Mouse (Mus musculus) lung, adult 10 weeks (tissue): Measurements from ENCODE around the gene Eci1. TPM values are rescaled to one million over a fixed set of nuclear protein-coding genes. Genes with fewer than 3 reads are reported as not detected.

Experiments
- polyA plus RNA-seq: library from polyadenylated mRNA; stranded (reverse); fragments of 350-450 nt; fragmentation: Illumina TruSeq; extraction: RNeasy Lipid Tissue Mini Kit (QIAGEN cat#74804); gene quantifications from one replicate; pipeline ENCODE4 v1.2.3, GENCODE M21; 2014; ENCODE audit warnings: low read depth, low replicate concordance; ENCODE audit not compliant: insufficient read depth

Eci1 gene
- 68.8 TPM for polyA plus RNA-seq

DNA sequence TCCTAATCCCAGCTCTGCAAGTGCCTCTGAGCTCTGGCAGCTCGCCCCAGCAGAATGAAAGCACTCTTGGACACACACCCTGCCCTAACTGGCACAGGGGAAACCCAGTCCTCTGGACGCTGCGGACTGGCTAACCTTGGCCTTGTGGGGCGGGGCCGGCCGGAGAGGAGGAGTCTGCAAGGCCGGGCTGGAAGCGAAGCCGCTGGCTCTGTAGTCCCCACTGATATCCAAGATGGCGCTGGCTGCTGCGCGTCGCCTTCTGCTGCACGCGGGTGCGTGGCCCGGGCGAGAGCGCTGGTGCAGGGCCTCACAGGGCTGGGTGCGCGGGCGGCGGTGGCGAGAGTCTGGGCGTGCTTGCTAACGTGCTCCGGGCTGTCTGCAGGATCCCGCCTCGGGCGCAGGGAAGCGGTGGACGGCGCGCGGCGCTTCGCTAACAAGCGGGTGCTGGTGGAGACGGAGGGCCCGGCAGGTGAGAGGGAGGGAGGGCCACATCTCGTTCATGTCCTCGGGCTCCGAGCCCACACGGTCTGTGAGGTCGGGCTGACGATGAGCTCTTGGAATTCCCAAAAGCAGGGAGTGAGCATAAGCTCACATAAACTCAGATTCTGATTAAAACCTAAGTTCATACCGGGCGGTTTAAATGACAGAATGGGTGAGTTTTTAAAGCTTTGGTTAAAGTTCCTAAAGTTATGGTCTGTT, at the start of gene Eci1:
TSS of gene Eci1 (plus strand) at position 171 of the 699 bp plus-strand sequence.

DNA sequence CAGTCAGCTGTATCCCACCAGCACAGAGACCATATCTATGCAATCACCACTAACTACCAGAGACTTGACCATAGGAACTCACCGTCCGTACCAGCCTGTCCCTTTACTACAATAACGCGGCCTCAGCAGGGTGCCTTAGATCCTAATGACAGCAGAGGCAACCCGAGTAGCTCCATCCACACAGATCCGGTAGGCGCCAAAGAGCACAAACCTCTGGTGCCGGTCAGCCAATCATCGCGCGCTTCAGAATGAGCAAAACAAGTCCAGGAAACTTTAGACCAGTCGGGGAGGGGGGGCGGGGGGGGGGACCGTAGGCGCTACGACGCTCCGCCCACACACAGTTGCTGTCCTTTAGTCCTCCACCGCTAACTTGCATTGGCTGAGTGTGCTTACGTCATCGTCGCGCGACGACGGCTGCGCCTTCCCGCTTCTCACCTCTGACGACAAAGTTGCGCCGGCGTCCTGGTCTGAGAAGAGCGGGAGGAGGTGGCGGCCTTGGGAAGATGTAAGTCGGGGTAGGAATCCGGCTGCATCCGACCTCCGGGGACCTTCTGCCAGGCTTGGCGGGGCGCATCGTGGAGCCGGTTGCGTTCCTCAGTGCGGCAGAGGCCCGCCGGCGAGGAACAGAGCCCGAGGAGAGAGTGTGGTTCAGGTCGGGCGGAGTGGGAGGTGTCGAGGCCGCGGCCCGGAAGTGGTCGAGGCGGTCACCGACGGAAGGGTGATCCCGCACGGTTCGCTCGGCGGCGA, 12.0 kb upstream of the Eci1 start, which contains the start of gene Rnps1:
TSS of gene Rnps1 (plus strand) at position 336 of the 747 bp plus-strand sequence.

DNA sequence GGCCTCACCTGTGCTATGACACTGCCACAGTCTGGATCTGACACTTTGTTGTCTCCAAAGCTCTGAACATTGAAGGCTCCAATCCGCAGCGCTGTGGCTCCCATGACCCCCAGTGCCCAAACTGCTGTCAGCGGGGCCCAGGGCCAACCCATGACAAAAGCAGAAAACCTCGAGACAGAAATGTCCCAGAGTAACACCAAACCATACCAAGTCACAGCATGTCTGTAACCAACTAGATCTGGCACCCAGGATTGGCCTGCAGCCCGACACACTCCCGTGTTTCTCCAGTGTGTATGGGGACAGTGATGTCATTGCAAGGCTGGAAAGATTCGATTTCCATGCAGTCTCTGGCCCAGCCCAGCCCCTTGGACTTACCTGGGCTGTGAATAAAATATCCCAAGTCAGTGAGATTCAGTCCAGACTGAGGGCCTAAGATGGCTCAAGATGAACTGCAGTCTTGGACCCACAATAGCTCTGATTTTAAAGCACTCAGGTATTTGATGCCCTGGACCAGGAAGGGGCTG, 16.3 kb downstream of the Eci1 start, which contains the start of gene Dnase1l2:
TSS of gene Dnase1l2 (minus strand) at position 474 of the 524 bp plus-strand sequence.

DNA sequence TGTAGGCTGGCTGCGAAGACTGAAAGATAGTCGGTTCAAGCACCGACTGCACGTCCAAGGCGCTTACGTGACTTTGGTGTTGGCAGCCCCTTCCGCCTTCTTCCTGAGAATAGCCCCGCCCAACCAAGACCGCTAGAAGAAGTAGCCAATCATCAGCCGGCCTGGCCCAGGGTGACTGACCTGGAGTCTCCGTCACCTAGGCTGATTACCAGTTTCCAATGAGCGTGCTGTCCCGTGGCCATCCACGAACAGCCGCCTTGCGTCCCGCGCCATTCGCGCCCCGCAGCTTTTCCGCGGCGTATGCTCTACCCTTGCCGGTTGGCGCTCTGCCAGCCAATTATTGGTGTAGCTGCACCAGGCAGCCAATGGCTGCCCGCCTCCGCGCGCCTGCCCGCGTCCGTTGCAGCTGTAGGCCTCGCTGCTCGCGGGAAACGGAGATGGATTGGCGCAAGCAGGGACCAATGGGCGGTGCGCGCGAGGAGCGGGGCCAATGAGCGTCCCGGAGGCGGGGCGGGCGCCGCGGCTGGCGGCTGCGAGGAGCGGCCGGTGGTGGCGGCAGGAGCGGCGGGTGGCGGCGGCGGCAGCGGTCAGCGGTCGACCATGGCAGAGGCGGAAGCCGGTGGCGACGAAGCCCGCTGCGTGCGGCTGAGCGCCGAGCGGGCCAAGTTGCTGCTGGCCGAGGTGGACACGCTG, 43.6 kb downstream of the Eci1 start, which contains the start of the genes E4f1 and Pgp:
TSS of gene E4f1 (minus strand) at position 404 of the 693 bp plus-strand sequence.
TSS of gene Pgp (plus strand) at position 483 of the 693 bp plus-strand sequence.

DNA sequence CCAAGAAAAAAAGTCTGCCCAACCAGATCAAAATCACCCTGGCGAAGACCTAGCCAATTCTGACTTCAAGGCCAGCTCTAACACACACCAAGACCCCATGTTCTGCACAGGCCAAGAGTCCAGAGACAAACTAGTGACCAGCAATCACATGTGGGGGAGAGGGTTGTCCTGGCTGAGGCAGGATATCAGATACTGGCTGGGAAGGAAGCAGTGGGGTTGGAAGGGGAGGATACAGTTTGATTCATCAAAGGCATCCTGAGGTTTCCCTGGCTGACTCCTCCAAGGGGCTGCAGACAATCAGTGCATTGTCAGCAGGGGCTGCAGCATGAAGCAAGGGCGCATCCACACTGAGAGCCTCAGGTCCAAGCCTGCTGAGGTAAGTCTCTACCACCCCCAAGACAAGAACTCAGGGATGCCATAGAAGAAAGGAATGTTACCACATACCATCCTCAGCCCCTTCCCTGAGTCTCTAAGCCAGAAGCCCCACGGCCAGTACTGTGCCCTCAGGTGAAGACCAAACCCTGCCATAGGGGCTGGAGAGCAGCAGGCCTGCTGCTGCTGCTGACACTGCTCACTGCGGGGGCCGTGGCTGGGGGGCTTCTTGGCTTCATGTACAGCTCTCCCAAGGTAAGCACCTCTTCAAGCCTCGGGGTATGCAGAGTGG, 47.3 kb downstream of the Eci1 start, which contains the start of gene Bricd5:
TSS of gene Bricd5 (plus strand) at position 273 of the 664 bp plus-strand sequence.

DNA sequence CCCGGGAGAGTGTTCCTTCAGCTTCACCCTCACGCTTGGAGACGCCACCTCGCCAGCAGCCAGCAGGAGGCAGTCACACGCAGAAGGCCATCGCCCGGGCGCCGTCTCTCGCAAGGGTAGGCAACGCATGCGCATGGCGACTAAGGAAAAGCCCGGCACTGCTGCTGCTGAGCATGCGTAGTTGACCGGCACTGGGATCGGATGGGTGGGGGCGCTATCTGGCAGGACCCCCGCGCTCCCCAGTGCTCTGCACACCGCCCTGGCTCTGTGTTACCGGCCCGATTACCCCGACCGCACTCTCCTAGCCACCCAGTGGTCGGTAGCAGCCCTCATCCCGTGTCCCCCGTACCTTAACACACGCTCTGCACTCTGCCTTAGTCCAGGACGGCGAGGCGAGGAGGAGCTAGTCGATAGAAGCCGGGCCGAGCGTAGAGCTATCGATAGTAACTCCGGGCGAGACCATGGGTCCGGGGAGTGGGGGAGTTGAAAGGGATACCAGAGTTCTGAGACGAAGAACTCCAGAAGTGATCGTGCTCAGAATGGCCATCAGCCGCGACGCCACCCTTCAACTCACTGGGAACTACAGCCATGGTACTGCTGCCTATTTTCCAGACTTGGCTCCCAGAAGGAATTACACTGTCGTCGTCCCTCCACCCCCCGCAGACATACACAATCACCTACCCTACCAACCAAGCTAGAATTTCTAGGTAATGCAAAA, 52.4 kb downstream of the Eci1 start, which contains the start of gene Mlst8:
TSS of gene Mlst8 (minus strand) at position 416 of the 718 bp plus-strand sequence.

DNA sequence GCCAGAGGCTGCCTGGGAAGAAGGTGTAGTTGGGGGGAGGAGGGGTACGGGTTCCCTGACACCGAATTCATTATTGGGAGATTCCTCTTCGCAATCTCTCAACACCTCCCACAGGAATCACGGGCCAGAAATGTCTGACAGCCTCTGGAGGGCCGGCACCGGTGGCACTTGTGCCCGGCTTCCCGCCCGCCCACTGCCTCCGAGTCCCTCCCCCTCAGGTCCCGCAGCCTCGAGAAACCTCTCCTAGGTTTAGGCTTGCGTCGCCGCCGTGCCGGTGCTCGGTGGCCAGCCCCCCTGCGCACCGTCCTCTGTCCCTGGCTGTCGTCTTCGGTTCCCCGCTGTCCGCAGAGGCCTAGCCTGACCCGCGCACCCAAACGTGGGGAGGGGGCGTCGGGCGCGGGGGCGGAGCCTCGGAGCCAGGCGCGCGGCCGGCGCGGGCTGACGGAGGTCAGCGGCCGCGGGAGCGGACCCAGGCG, 61.8 kb downstream of the Eci1 start, which contains the start of gene Caskin1:
TSS of gene Caskin1 (plus strand) at position 416 of the 476 bp plus-strand sequence.

Other genes starting within 250 kb of the Eci1 start
- gene Tbc1d24, start 221.1 kb upstream of the Eci1 start, polyA plus RNA-seq: 2.4 TPM
- gene Ntn3, start 217.1 kb upstream of the Eci1 start, polyA plus RNA-seq: 2.2 TPM
- 5.1 TPM for gene Tedc2, start 205.8 kb upstream of the Eci1 start, polyA plus RNA-seq
- gene Ccnf, start 175.2 kb upstream of the Eci1 start, polyA plus RNA-seq: 0.92 TPM
- 1.2 TPM for gene Abca17, start 75.6 kb upstream of the Eci1 start, polyA plus RNA-seq
- 69.4 TPM for gene Abca3, start 74.7 kb upstream of the Eci1 start, polyA plus RNA-seq
- 55.3 TPM for gene Rnps1, start 12.1 kb upstream of the Eci1 start, polyA plus RNA-seq
- gene Dnase1l2, start 16.5 kb downstream of the Eci1 start, polyA plus RNA-seq: 4.0 TPM
- 21.7 TPM for gene E4f1, start 43.7 kb downstream of the Eci1 start, polyA plus RNA-seq
- gene Pgp, start 43.8 kb downstream of the Eci1 start, polyA plus RNA-seq: 20.4 TPM
- gene Bricd5, start 47.2 kb downstream of the Eci1 start, polyA plus RNA-seq: not detected
- gene Mlst8, start 52.4 kb downstream of the Eci1 start, polyA plus RNA-seq: 8.3 TPM
- 0.34 TPM for gene Caskin1, start 62.0 kb downstream of the Eci1 start, polyA plus RNA-seq
- gene Traf7, start 101.3 kb downstream of the Eci1 start, polyA plus RNA-seq: 59.5 TPM
- 0.42 TPM for gene Rab26, start 107.6 kb downstream of the Eci1 start, polyA plus RNA-seq
- gene Pkd1, start 123.2 kb downstream of the Eci1 start, polyA plus RNA-seq: 28.6 TPM
- gene Tsc2, start 206.0 kb downstream of the Eci1 start, polyA plus RNA-seq: 60.0 TPM
- 10.0 TPM for gene Nthl1, start 206.0 kb downstream of the Eci1 start, polyA plus RNA-seq
- 287 TPM for gene Slc9a3r2, start 223.7 kb downstream of the Eci1 start, polyA plus RNA-seq
- gene Npw, start 231.8 kb downstream of the Eci1 start, polyA plus RNA-seq: 29.8 TPM
- gene Zfp598, start 243.0 kb downstream of the Eci1 start, polyA plus RNA-seq: 17.1 TPM